Mouse (Mus musculus) hindlimb bud, embryonic 11.5 days (tissue): Measurements from ENCODE around the gene Olfr652.
A peak's percentile ranks its signal among the peaks of the same experiment; 100 is the strongest.

Experiments
- DNase-seq: peaks from one replicate; pipeline ENCODE4 v3.0.0-alpha.2; 2012; ENCODE audit warnings: low read depth, low spot score; ENCODE audit errors: extremely low spot score

Olfr652 gene

GRCm38 (mm10) chr7:104560601-104561000 is at the start of gene Olfr652:
Olfr652 (plus strand) TSS chr7:104560901.
- no peak for DNase-seq

DNA sequence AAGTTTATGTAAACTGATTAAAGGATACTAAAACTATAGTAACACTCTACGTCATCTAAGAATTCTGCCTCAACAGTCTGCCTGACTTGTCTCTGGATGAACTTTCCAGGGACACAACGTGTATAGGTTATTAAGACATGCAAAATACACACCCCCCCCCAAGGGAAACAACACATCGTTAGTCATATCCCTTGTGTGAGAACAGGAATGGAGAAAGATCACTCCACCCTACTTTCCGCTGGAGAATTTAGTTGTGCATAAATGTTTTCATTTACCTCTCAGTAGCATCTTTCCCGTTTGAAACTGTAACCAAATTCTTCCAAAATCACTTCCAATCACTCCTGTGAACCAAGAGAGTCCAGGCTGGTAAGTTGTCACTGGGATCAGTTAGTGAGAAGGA is 10.9 kb upstream of the Olfr652 start, which contains the start of gene Olfr651:
Gene Olfr651, plus strand, starts transcription at position 301 of the 400 bp plus-strand sequence.
- DNase-seq = no peak

- no peak for DNase-seq
These were observed 8.0 kb upstream of the Olfr652 start for GRCm38 (mm10) chr7:104552700-104553099.

DNA sequence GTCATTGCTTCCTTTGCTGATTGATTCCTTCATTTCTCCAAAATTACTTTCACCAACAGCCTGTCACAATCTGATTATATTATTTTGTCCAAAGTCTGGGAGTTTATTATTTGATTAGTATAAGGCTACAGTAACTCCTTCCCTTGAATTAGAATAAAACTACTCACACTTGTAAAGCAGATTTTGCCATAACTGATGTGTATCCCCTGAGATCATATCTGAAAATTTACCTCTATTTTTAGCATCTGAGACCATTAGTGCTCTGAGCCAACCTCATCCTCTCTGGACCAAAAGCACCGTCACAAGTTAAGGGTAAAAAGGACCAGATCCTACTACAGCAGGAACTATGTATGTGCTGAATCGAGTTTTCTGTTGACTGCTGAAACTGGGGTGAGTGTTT is 16.3 kb downstream of the Olfr652 start, which contains the start of gene Olfr653:
Gene Olfr653, plus strand, starts transcription at position 301 of the 400 bp plus-strand sequence.
- no peak for DNase-seq

DNA sequence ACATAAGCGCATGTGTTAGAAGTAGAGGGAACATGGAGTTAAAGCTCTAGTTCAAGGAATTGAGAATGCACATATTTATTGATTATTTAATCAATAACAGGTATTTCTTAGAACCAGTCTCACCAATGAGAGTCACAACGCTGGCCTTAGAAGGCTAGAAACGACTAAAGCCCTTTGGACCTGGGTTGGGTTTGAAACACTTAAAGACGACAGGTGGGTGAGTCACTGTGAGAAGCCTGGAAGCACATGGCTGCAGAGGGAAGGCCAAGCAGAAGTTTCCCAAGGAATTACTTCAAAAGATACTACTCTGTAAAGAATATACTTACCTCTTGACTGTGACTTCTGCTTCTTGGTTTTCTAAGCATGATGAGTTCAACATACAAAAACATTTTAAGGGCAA is 20.1 kb downstream of the Olfr652 start:
- DNase-seq = no peak

- DNase-seq = no peak
These were observed 20.7 kb downstream of the Olfr652 start for GRCm38 (mm10) chr7:104581429-104581828.

- no peak for DNase-seq
These were observed 26.0 kb downstream of the Olfr652 start, which contains the start of gene Olfr654 for GRCm38 (mm10) chr7:104586725-104587124. Olfr654 (plus strand) TSS chr7:104587025.

DNA sequence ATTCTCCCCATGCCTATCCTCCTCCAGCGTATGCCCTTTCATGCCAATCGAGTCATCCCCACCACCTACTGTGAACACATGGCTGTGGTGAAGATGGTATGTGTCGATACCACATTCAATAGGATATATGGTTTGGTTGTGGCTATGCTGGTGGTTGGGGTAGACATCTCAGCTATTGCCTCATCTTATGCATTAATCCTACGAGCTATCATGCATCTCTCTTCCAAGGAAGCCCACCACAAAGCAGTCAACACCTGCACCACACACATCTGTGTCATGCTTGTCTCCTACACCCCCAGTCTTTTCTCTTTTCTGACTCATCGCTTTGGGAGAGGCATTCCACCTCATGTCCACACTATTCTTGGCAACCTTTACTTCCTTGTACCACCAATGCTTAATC is 27.6 kb downstream of the Olfr652 start:
- DNase-seq = no peak

DNA sequence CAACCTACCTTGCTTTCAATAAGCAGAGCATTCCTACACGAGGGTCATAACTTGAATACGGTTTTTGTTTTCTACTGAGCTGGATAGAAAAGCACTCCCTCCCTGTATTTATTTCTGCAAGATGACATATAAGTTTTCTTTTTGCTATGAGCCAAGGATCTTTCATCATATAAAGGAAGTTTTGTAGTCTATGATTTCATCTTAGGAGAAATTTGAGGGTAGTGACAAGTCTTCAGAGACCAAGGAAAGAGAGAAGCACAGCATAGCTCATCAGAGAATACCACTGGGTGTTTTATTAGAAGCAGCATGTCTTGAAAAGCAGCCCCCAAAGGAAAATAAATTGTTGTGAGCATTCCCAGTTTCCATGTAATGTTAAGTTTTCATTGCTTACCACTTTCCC is 41.0 kb downstream of the Olfr652 start, which contains the start of gene Olfr655:
Gene Olfr655, minus strand, starts transcription at position 101 of the 400 bp plus-strand sequence.
- no peak for DNase-seq

DNA sequence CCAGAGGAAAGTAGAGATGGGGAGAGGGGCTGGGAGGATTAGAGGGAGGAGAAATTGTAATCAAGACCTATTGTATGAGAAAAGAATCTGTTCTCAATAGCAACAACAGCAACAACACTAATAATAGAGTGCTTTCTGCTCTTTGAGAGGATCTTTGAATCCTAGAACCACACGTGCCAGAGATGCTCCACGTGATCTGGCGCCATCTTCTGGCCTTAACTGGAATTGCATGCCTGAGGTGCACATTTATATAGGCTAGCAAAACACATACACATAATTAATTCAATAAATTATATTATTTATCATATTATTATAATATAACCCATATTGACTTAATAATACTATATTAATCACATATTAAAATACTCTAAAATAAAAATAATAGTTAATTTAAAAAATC is 42.5 kb downstream of the Olfr652 start:
- peak; percentile 3 for DNase-seq

- DNase-seq = no peak
These were observed 44.0 kb downstream of the Olfr652 start for GRCm38 (mm10) chr7:104604727-104605126.

DNA sequence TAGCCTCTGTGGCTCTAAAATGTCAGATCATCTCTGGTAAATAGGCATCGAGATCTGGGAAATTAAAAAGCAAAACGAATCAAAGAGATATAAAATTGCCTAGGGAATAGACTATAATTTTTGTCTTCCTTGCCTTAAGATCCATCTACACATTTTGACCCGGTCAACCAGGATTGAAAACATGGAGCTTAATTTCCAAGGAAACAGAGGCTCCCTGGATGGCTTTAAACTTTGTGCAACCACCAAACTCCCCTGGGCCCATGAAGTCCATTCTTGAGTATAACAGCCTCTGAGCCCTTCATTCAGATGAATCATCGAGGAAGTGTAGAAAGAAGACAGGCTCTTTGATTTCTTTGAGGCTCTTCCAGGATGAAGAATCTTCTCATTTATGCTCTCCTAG is 53.0 kb downstream of the Olfr652 start, which contains the start of gene Olfr656:
Gene Olfr656, plus strand, starts transcription at position 301 of the 400 bp plus-strand sequence.
- DNase-seq = no peak
